Mouse (Mus musculus) forebrain, embryonic 16.5 days (tissue): ENCODE measurements at regions not wholly inside any gene's neighbourhood (a gene's known extent, or its start where the extent isn't known, plus 50 kb on each side); places are given as distances from the start of the nearest gene placed in this dataset.

Experiments used
- ATAC-seq: fragments of 200-750 bp; cut with Nextera tagmentation; 2 replicates; pipeline ENCODE4 v1.8.0; 2017; ENCODE audit warnings: mild to moderate bottlenecking, moderate library complexity
- H3K27ac ChIP-seq: fragments of 300-500 bp; sonication (generic); 2 replicates; pipeline ENCODE4 v1.5.1; 2014; ENCODE audit warnings: low read length, control low read depth
- H3K27me3 ChIP-seq: fragments of 300-500 bp; sonication (generic); replicated peaks from 2 replicates; pipeline ENCODE4 v1.6.1; 2014; ENCODE audit warnings: low read length; ENCODE audit not compliant: control insufficient read depth, insufficient read depth
- H3K36me3 ChIP-seq: fragments of 300-500 bp; sonication (generic); 2 replicates; pipeline ENCODE4 v1.6.1; 2014; ENCODE audit not compliant: control insufficient read depth, insufficient read depth
- H3K4me1 ChIP-seq: fragments of 300-500 bp; sonication (generic); replicated peaks from 2 replicates; pipeline ENCODE4 v1.6.1; 2014; ENCODE audit warnings: low read length; ENCODE audit not compliant: control insufficient read depth, insufficient read depth
- H3K4me2 ChIP-seq: fragments of 300-500 bp; sonication (generic); 2 replicates; pipeline ENCODE4 v1.6.1; 2014; ENCODE audit warnings: mild to moderate bottlenecking, low read length, control low read depth
- H3K4me3 ChIP-seq: fragments of 300-500 bp; sonication (generic); replicated peaks from 2 replicates; pipeline ENCODE4 v1.5.1; 2014; ENCODE audit warnings: mild to moderate bottlenecking, low read length, control low read depth
- H3K9ac ChIP-seq: fragments of 300-500 bp; sonication (generic); replicated peaks from 2 replicates; pipeline ENCODE4 v1.6.1; 2014; ENCODE audit warnings: low read depth, low read length, control low read depth
- H3K9me3 ChIP-seq: fragments of 300-500 bp; sonication (generic); 2 replicates; pipeline ENCODE4 v1.6.1; 2016; ENCODE audit warnings: low read length; ENCODE audit not compliant: control insufficient read depth
- WGBS: fragments of 180-500 bp; shearing (Covaris S2); extraction: QIAGEN DNeasy Blood & Tissue Kit; methylation state at CpG from one replicate; pipeline ENCODE4 v1.1.7; 2014; 5-methylcytosine and 5-hydroxymethylcytosine counted together

DNA sequence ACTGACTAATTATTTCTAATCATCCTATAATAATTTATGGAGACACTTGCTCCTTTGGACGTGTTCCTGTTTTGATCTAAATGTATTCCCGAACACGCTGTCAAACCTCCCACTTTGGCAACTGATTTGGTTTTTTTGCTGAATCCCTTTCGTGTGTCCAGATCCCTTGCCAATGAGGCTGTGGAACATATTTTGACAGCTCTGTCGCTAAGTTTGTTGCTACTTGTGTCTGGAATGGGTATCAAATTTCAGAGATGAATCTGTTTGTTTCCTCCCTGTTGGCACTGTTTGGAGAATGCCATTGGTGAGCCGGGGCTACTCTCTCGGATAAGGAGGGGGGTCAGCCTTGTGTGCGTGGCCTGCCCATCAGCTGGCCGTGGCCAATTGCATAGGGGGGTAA is 277.2 kb upstream of the Tshz3 start:
- H3K27ac ChIP-seq, result no peak overlapping the region
- no peak overlapping the region for H3K4me3 ChIP-seq
- no peaks in the 10 kb centered on the region for H3K27me3 ChIP-seq
- peaks cover 10% of the 10 kb centered on the region; the same call in 1 of the 2 replicates for H3K4me1 ChIP-seq
- ATAC-seq, result peak; percentile 67
- WGBS, result 40% methylated on average over 9 of the region's 9 CpGs
- no peaks in the 10 kb centered on the region for H3K36me3 ChIP-seq
- H3K9ac ChIP-seq, result no peak overlapping the region
- H3K9me3 ChIP-seq, result no peaks in the 10 kb centered on the region
- H3K4me2 ChIP-seq, result no peak overlapping the region

DNA sequence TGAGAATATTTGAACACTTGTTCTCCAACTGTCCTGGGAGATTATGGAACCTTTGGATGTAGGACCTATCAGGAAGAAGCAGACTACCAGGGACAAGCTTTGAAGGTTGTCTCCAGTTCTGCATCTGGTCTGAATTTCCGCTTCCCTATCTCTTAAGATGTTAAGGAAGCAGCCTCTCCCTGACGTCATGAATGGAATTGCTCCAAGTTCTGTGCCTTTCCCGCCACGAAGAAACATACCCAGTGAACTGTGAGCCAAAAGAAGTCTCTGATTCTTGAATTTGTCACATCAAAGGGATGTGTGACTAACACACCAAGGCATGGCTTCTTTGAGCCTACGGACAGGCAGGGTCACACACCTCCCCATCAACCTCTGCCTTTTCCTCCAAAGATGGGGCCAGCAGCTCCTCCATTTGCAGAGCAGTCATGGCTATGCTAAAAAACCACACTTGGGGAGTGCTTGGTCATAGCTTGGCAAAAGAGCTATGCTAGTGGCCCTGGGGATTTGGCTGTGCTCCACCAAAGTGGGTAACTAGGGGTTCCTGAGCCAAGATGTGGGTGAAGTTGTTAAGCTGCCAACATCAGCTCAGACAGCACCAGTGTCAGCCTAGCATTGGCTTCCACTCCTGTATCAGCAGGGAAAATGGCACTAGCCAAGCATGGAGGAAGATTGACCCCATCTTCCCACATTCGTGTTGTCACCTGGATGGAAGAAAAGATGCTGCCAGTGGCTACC is 248.6 kb upstream of the Tshz3 start:
- Histone ChIP-seq H3K27ac (no peak overlapping the region), H3K4me3 (no peak overlapping the region), H3K9ac (no peak overlapping the region), H3K27me3 (no peaks in the 10 kb centered on the region), H3K4me1 (0 out of 2 replicates have a peak, but pooled peaks cover 4% of the 10 kb centered on the region), H3K4me2 (no peak overlapping the region), H3K9me3 (no peaks in the 10 kb centered on the region), H3K36me3 (no peaks in the 10 kb centered on the region)
- 58% methylated on average over 6 of the region's 6 CpGs for WGBS
- 0 out of 2 replicates have a peak, but pooled peaks have one; percentile 23 for ATAC-seq

DNA sequence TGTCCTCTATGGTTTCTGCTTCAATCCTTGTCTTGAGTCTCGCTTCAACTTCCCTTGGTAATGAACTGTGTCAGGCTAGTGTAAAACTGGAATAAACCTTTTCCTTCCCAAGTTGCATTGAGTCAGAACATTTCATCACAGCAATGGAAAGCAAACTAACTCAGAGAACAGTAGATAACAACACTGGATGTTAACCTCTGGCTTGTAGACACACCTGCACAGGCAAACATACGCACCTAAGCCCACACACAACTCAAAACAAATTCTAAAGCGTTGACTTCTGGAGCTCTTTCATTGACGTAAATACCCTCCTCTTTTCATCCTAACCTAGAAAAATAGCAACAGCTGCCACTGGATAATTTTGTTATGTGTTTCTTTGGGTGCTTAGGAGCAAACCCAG is 244.1 kb upstream of the Tshz3 start:
- 95% methylated on average over 4 of the region's 4 CpGs for WGBS
- Histone ChIP-seq H3K4me2 (no peak overlapping the region), H3K27ac (no peak overlapping the region), H3K9me3 (no peaks in the 10 kb centered on the region), H3K4me1 (0 out of 2 replicates have a peak, but pooled peaks cover 4% of the 10 kb centered on the region), H3K36me3 (no peaks in the 10 kb centered on the region), H3K9ac (no peak overlapping the region), H3K27me3 (no peaks in the 10 kb centered on the region), H3K4me3 (no peak overlapping the region)
- ATAC-seq, result no peak

DNA sequence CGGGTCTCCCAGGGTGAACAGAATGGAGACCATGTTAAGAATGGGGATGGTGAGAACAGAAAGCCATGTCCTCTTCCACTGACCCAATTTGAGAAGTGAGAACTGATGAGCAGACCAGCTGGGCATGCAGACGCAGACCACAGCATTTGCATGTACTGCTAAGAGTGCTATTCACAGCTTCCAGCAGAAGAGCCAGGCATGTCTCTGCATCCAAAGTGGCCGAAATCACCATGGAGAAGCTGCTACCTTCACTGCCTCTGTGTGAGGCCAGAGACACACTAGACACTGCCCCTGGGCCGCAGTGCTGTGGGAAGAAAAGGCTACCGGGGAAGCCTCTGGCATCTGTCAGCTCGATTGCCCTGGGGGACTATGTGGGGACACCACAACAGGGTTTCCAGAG is 241.8 kb upstream of the Tshz3 start:
- Histone ChIP-seq H3K4me2 (no peak overlapping the region), H3K4me3 (no peak overlapping the region), H3K36me3 (no peaks in the 10 kb centered on the region), H3K9me3 (no peaks in the 10 kb centered on the region), H3K9ac (no peak overlapping the region), H3K27me3 (no peaks in the 10 kb centered on the region), H3K27ac (no peak overlapping the region), H3K4me1 (no peaks in the 10 kb centered on the region)
- 88% methylated on average over 6 of the region's 6 CpGs for WGBS
- ATAC-seq, result no peak

DNA sequence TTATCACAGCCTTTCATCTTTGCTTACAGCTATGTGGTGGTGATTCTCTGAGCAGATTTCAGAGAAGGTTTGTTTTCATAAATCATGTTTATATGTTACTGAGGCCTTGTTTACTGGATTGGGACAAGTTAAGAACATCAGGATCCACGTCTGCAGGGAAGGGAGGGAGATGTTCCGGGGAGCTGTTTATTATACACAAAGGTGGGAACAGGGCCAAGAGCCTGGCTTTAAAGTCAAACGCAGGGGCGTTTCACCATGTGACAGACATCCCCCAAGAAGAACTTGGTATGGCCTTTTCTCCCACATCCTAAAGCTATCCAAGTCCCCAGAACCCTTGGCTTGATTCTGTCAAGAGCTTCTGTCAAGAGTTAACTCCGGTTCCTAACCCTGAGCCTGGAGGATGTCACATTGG is 235.5 kb upstream of the Tshz3 start:
- no peak overlapping the region for H3K4me3 ChIP-seq
- 82% methylated on average over 5 of the region's 5 CpGs for WGBS
- no peak overlapping the region for H3K9ac ChIP-seq

DNA sequence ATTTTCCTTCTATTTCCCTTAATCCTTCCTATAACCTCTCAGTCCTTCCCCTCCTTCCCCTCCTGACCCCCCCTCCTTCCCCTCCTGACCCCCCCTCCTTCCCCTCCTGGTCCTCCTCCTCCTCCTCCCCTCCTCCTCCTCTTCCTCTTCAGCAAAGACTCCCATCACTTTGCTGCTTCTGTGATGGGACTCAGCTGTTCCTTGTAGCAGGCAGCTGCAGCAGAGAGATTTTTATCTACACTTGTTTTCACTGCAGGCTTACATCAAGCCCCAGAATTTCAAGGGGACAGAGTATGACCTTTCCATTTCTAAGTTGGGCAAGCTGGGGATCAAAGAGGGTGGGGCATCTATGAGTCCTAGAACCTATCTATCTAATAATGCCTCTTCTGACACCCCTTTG is 228.5 kb upstream of the Tshz3 start:
- no peak overlapping the region for H3K9ac ChIP-seq
- H3K4me1 ChIP-seq, result no peaks in the 10 kb centered on the region
- no peaks in the 10 kb centered on the region for H3K27me3 ChIP-seq
- H3K36me3 ChIP-seq, result no peaks in the 10 kb centered on the region
- no peak overlapping the region for H3K4me2 ChIP-seq
- no peak for ATAC-seq
- H3K9me3 ChIP-seq, result no peaks in the 10 kb centered on the region
- H3K4me3 ChIP-seq, result no peak overlapping the region
- H3K27ac ChIP-seq, result no peak overlapping the region

More for the DNA sequence above, 235.5 kb upstream of the Tshz3 start:
- no peaks in the 10 kb centered on the region for H3K4me1 ChIP-seq
- no peak overlapping the region for H3K27ac ChIP-seq
- ATAC-seq, result no peak
- no peaks in the 10 kb centered on the region for H3K27me3 ChIP-seq
- no peaks in the 10 kb centered on the region for H3K9me3 ChIP-seq
- no peaks in the 10 kb centered on the region for H3K36me3 ChIP-seq
- H3K4me2 ChIP-seq, result no peak overlapping the region

DNA sequence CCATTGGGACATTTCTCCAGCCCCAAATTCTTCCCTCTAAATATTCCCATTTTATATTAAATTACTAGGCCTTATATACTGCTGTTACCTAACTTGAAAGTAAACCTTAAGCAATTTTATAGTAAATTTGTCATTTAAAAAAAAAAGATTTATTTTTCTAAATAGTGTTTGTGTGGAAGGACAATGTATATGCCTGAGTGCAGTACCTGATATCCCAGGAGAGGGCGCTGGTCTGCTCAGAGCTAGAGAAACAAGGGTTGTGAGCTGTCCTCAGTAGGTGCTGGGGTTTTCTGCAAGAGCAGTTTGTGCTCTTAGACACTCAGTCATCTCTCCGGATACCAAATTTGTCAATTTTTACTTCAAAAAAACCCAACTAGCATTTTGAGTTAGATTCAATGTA is 224.4 kb upstream of the Tshz3 start:
- WGBS, result 83% methylated on average over 2 of the region's 2 CpGs
- no peak overlapping the region for H3K4me3 ChIP-seq
- no peak for ATAC-seq

DNA sequence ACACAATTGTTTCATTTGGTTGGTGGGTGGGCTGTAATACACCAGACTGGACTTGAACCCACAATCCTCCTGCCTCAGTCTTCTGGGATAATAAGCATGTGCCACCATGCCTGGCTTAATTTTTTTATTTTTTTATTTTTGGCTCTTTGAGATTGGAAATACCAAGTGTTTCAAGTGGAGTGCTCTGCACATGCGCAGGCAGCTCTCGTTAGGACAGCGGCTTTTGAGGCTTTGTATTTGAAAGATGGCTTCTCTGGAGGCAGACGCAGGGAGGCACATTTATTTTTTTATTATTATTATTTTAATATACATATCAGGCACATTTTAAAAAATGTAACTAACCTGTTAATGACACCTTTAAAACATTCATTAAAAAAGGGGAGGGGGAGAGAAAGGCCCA is 221.5 kb upstream of the Tshz3 start:
- peak overlapping the region; percentile 39 for H3K4me3 ChIP-seq

More for the DNA sequence above, 224.4 kb upstream of the Tshz3 start:
- Histone ChIP-seq H3K27me3 (no peaks in the 10 kb centered on the region), H3K9me3 (no peaks in the 10 kb centered on the region), H3K4me1 (peaks cover 13% of the 10 kb centered on the region), H3K27ac (no peak overlapping the region), H3K36me3 (no peaks in the 10 kb centered on the region), H3K9ac (no peak overlapping the region), H3K4me2 (no peak overlapping the region)

DNA sequence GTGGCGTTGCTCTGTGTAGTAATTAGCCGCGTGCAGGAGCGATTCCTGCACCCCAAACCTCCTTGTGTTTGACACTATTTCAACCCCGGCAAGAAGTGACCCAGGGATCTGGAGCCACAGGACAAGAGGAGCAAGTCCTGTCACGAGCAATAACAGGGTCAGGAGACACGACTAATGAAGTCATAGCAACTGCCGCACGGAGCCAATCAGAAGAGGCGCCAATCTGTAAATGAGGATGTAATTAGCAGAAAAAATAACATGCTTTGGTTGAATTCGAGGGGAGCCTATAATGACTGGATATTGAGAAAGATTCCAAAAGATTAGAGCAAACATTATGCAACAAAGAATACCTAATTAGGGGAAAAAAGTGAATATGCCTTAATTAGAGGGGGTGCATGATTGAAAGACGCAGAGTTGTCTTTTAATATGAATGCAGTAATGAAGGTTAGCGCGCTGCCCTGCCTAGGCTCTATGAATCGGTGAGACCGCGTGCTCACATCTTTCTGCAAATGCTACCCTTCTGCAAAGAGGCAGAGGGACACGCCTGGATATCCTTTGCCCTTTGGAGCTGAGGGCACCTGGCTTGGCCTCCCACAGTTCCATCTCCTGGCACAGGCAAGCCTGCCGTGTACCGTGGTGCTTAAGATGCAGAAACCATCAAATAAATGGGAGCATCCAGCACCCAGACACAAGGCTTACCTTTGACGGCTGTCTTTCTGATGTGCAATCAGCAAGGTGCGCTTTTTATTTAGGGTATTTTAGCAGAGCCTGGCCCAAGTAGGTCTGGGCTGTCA is 220.9 kb upstream of the Tshz3 start:
- no peaks in the 10 kb centered on the region for H3K9me3 ChIP-seq
- peak overlapping the region; percentile 52 for H3K27ac ChIP-seq
- ATAC-seq, result peak; percentile 87
- peaks cover 19% of the 10 kb centered on the region for H3K4me1 ChIP-seq
- peak overlapping the region; percentile 57 for H3K4me2 ChIP-seq
- peak overlapping the region; percentile 39 for H3K4me3 ChIP-seq
- peak overlapping the region; percentile 47 for H3K9ac ChIP-seq
- no peaks in the 10 kb centered on the region; the same call in 1 of the 2 replicates for H3K27me3 ChIP-seq
- H3K36me3 ChIP-seq, result no peaks in the 10 kb centered on the region
- WGBS, result 10% methylated on average over 22 of the region's 22 CpGs

More for the DNA sequence above, 221.5 kb upstream of the Tshz3 start:
- Histone ChIP-seq H3K9ac (peak overlapping the region; percentile 47), H3K4me1 (peaks cover 19% of the 10 kb centered on the region), H3K4me2 (peak overlapping the region; percentile 57), H3K36me3 (no peaks in the 10 kb centered on the region), H3K9me3 (no peaks in the 10 kb centered on the region), H3K27me3 (no peaks in the 10 kb centered on the region; the same call in 1 of the 2 replicates), H3K27ac (peak overlapping the region; percentile 52; the same call in 1 of the 2 replicates)
- 35% methylated on average over 4 of the region's 4 CpGs for WGBS
- ATAC-seq, result peak; percentile 63
